Mouse (Mus musculus) bone marrow macrophage, adult 2 months (primary cell): ENCODE data around the gene Art4. TPM values are rescaled to one million over a fixed set of nuclear protein-coding genes. Genes with fewer than 3 reads are reported as not detected.
A peak's percentile ranks its signal among the peaks of the same experiment; 100 is the strongest.

ENCODE experiments used
- H3K27ac ChIP-seq: 2 replicates; pipeline ENCODE4 v1.5.1; 2012; ENCODE audit warnings: low read depth, low read length; ENCODE audit not compliant: insufficient read depth
- H3K4me1 ChIP-seq: 2 replicates; pipeline ENCODE4 v1.6.1; 2012; ENCODE audit warnings: low read length; ENCODE audit not compliant: control insufficient read depth, insufficient read depth
- H3K4me3 ChIP-seq: 2 replicates; pipeline ENCODE4 v1.5.1; 2012; ENCODE audit warnings: mild to moderate bottlenecking, low read length, moderate library complexity; ENCODE audit not compliant: insufficient read depth
- CTCF ChIP-seq: IDR thresholded peaks from 2 replicates; pipeline ENCODE4 v1.5.1; 2012; ENCODE audit warnings: low read depth, mild to moderate bottlenecking, low read length, moderate library complexity
- POLR2A ChIP-seq: IDR thresholded peaks from 2 replicates; pipeline ENCODE4 v1.6.1; 2012; ENCODE audit warnings: mild to moderate bottlenecking, low read depth, low read length, borderline replicate concordance
- polyA plus RNA-seq: library from polyadenylated mRNA; stranded (reverse); fragments of >200 nt; gene quantifications from 2 replicates; pipeline ENCODE4 v1.2.4, GENCODE M21; 2012; ENCODE audit not compliant: missing spikeins, insufficient read depth, insufficient read length

The Art4 gene
- polyA plus RNA-seq = not detected in 2 replicates

- no peak within 1 kb of the TSS for H3K4me3 ChIP-seq
- TF ChIP-seq CTCF (no peak), POLR2A (no peak)
- H3K27ac ChIP-seq = no peak within 1 kb of the TSS
- H3K4me1 ChIP-seq = peaks cover 11% of the 10 kb centered on the region
These were observed at the start of gene Art4 for GRCm38 (mm10) chr6:136857186-136857872. TSS of gene Art4 (minus strand) at chr6:136857733.

DNA sequence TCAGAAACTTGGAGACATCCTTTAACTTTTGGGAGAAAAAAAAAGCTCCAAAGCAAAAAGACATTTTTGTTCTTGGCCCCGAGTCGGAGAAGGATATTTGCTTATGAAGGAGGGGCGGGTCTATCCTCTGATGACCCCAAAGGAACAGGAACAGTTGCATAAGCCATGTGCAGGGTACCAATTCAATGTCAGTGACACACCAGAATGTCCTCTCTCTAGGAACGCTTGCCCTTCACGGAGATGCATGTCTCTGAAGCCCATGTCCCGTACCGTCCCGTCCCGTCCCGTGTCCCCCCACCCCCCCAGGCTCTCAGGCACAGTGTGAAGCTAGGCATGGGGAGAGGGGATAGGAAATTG is 49.4 kb upstream of the Art4 start:
- H3K4me1 ChIP-seq = peaks cover 18% of the 10 kb centered on the region
- TF ChIP-seq POLR2A (no peak), CTCF (no peak)
- no peak overlapping the region for H3K27ac ChIP-seq
- H3K4me3 ChIP-seq = no peak overlapping the region

- Histone ChIP-seq H3K27ac (no peak overlapping the region), H3K4me1 (peaks cover 18% of the 10 kb centered on the region), H3K4me3 (no peak overlapping the region)
- TF ChIP-seq POLR2A (no peak), CTCF (no peak)
These were observed 48.9 kb upstream of the Art4 start for GRCm38 (mm10) chr6:136906283-136906936.

DNA sequence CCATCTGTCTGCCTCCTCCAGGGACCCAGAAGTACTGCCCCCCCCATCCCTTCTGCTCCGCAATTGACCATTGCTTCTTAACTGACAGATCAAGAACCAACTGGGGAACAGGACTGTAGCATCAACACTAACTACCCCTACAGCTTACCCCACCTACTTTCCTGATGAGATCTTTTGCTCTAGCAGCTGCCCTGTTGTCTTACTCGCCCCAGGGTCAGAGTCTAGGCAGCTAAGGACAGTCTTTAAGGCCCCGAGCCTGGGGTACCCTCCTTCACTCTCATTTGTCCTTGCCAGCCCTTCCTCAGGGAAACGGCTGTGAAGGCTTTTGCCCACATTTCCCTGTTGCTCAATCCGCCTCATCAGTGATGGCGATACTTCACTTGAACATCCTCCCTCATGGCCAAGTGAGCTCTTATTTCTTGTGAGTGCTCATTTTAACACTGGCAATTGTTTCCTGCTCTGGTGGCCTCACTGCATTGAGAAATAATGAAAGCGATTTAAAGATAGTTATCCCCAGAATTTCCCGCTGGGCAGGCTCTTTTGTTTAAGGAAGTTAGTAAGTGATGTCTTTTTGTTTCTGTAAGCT is 46.4 kb upstream of the Art4 start:
- H3K4me3 ChIP-seq = peak overlapping the region; percentile 25
- TF ChIP-seq CTCF (no peak), POLR2A (no peak)
- peaks cover 36% of the 10 kb centered on the region for H3K4me1 ChIP-seq
- H3K27ac ChIP-seq = peak overlapping the region; percentile 32

DNA sequence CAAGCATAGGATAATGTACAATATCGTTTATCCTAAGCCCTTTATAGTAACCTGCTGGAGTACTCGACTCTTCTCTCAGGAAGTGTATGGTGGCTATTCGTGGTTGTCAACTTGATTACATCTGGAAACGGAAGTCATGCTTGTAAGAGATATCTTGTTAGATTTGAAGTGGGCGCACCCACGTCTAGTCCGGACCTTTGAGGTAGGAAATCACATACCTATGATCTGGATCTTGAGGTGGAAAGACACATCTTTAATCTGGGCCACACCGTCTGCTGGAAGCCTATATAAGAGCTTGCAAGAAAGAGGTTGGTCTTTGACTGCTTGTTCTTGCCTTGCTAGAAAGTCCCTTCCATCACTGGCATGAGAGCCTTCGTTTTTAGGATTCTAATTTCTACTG is 45.0 kb upstream of the Art4 start:
- Histone ChIP-seq H3K4me1 (peaks cover 41% of the 10 kb centered on the region), H3K4me3 (no peak overlapping the region), H3K27ac (no peak overlapping the region)
- no peak for TF ChIP-seq POLR2A
- no peak for TF ChIP-seq CTCF

GRCm38 (mm10) chr6:136901010-136901409 is 43.5 kb upstream of the Art4 start:
- H3K4me3 ChIP-seq = no peak overlapping the region
- TF ChIP-seq POLR2A (no peak), CTCF (no peak)
- H3K27ac ChIP-seq = no peak overlapping the region
- H3K4me1 ChIP-seq = peaks cover 41% of the 10 kb centered on the region

- Histone ChIP-seq H3K4me1 (peaks cover 41% of the 10 kb centered on the region), H3K27ac (peak overlapping the region; percentile 38), H3K4me3 (no peak overlapping the region)
- no peak for TF ChIP-seq CTCF
- TF ChIP-seq POLR2A = no peak
These were observed 43.0 kb upstream of the Art4 start for GRCm38 (mm10) chr6:136900369-136901009.

DNA sequence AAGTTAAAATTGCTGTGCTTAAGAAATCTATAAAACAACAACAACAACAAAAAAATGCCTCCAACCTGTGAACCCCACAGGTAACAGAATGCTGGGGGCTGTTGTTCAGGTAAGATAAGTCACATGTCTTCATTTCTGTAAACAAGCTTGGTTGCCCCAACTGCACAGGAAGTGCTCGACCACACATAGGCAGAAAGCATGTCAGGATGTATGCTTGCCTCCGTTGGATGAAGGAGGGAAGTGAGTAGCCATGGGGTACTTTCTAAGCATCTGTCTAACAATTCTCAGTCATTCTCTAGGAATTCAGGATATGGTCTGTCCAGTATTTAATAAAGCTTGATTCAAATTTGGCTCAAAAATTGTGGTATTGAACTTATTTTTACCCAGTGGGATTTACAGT is 41.4 kb upstream of the Art4 start:
- Histone ChIP-seq H3K4me3 (no peak overlapping the region), H3K27ac (no peak overlapping the region), H3K4me1 (peaks cover 37% of the 10 kb centered on the region)
- no peak for TF ChIP-seq POLR2A
- no peak for TF ChIP-seq CTCF

- H3K4me3 ChIP-seq = no peak overlapping the region
- H3K4me1 ChIP-seq = peaks cover 35% of the 10 kb centered on the region
- TF ChIP-seq POLR2A = no peak
- TF ChIP-seq CTCF = no peak
- no peak overlapping the region for H3K27ac ChIP-seq
These were observed 40.7 kb upstream of the Art4 start for GRCm38 (mm10) chr6:136898222-136898621.
